Mouse (Mus musculus) stomach, postnatal 0 days (tissue): ENCODE results near the gene Me3.

Experiments
- CTCF ChIP-seq: IDR thresholded peaks from 2 replicates; pipeline ENCODE4 v1.5.1; 2016; ENCODE audit warnings: antibody characterized with exemption, low read depth, mild to moderate bottlenecking, moderate library complexity
- EP300 ChIP-seq: optimal IDR thresholded peaks from 2 replicates; pipeline ENCODE3; 2016; ENCODE audit warnings: antibody characterized with exemption

DNA sequence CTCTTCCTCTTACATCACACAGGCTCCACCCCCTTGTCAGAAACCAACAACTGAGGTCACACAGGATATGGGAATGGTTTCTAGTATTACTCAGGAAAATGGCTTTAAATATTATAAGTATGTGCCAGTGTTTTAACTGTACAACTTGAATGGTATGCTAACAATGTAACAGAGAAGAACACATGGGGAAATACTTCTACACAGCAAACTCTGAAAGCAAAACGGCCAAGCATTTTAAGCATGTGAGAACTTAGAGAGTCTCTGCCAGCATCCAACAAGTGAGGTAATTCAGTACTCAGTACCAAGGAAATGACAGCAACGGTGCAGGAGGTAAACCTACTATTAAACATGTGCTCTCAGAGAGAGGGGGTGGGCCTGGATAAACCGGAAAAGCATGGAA lies 252.4 kb downstream of the Me3 start:
- TF ChIP-seq CTCF (no peak), EP300 (no peak)
